Mouse (Mus musculus): ENCODE results near the gene Ksr1.

GRCm38 (mm10) chr11:79017161-79017606 lies 129.0 kb downstream of the Ksr1 start:
- TF ChIP-seq CTCF (IDR thresholded peaks at IDR 0.05; ENCODE audit: low read depth): no peak
- TF ChIP-seq EP300 (optimal IDR thresholded peaks at IDR 0.05): no peak
